Mouse (Mus musculus): Measurements from ENCODE around the gene Kcnv2. TPM values are rescaled to one million over a fixed set of nuclear protein-coding genes. Genes with fewer than 3 reads are reported as not detected.
A peak's percentile ranks its signal among the peaks of the same experiment; 100 is the strongest.

Gene Kcnv2
- total RNA-seq (2021), result under 1 TPM; 0.15 to 0.31 TPM

- intact Hi-C loops (cut with DNase I), result no loop called here
- DNase-seq, result no peak
Observed at GRCm38 (mm10) chr19:27322281-27322680, at the start of gene Kcnv2. Kcnv2 (plus strand) TSS chr19:27322588.

- intact Hi-C loops (cut with DNase I), result no loop called here
- no peak for DNase-seq
Observed at GRCm38 (mm10) chr19:27273385-27273784, 49.0 kb upstream of the Kcnv2 start.

- no peak for DNase-seq
- intact Hi-C loops (cut with DNase I), result no loop called here
Observed at GRCm38 (mm10) chr19:27274382-27274781, 48.0 kb upstream of the Kcnv2 start.

GRCm38 (mm10) chr19:27279174-27279573, 43.2 kb upstream of the Kcnv2 start:
- DNase-seq, result no peak
- intact Hi-C loops (cut with DNase I), result no loop called here

- intact Hi-C loops (cut with DNase I), result no loop called here
- DNase-seq, result no peak
Observed at GRCm38 (mm10) chr19:27310039-27310438, 12.3 kb upstream of the Kcnv2 start.

GRCm38 (mm10) chr19:27311311-27311710, 11.1 kb upstream of the Kcnv2 start:
- DNase-seq, result peak; percentile 39 to 45
- intact Hi-C loops (cut with DNase I), result no loop called here

GRCm38 (mm10) chr19:27312266-27313079, 9.9 kb upstream of the Kcnv2 start:
- peak; percentile 27 to 49 for DNase-seq
- intact Hi-C loops (cut with DNase I), result no loop called here

GRCm38 (mm10) chr19:27313080-27313413, 9.3 kb upstream of the Kcnv2 start:
- no peak for DNase-seq
- intact Hi-C loops (cut with DNase I), result no loop called here

GRCm38 (mm10) chr19:27316313-27317258, 5.8 kb upstream of the Kcnv2 start:
- intact Hi-C loops (cut with DNase I), result no loop called here

GRCm38 (mm10) chr19:27317337-27317736, 5.1 kb upstream of the Kcnv2 start:
- DNase-seq, result peak; percentile 49 to 54
- intact Hi-C loops (cut with DNase I), result no loop called here

More at GRCm38 (mm10) chr19:27316313-27317258, 5.8 kb upstream of the Kcnv2 start:
- DNase-seq, result no peak

GRCm38 (mm10) chr19:27322911-27323627, 681 bp downstream of the Kcnv2 start:
- intact Hi-C loops (cut with DNase I), result no loop called here
- peak in 1 of 2 experiments; percentile 40 for DNase-seq

- intact Hi-C loops (cut with DNase I), result no loop called here
- no peak for DNase-seq
Observed at GRCm38 (mm10) chr19:27325558-27325957, 3.2 kb downstream of the Kcnv2 start.

- intact Hi-C loops (cut with DNase I), result no loop called here
- no peak for DNase-seq
Observed at GRCm38 (mm10) chr19:27327569-27327968, 5.2 kb downstream of the Kcnv2 start.

- no peak for DNase-seq
- intact Hi-C loops (cut with DNase I), result no loop called here
Observed at GRCm38 (mm10) chr19:27328166-27328565, 5.8 kb downstream of the Kcnv2 start.

- intact Hi-C loops (cut with DNase I), result no loop called here
- no peak for DNase-seq
Observed at GRCm38 (mm10) chr19:27328644-27329043, 6.3 kb downstream of the Kcnv2 start.

GRCm38 (mm10) chr19:27332207-27332794, 9.9 kb downstream of the Kcnv2 start:
- intact Hi-C loops (cut with DNase I), result no loop called here
- no peak for DNase-seq

GRCm38 (mm10) chr19:27336126-27336917, 13.9 kb downstream of the Kcnv2 start:
- intact Hi-C loops (cut with DNase I), result no loop called here
- peak; percentile 65 for DNase-seq

GRCm38 (mm10) chr19:27346501-27346900, 24.1 kb downstream of the Kcnv2 start:
- intact Hi-C loops (cut with DNase I), result no loop called here
- DNase-seq, result no peak

GRCm38 (mm10) chr19:27351700-27352099, 29.3 kb downstream of the Kcnv2 start:
- intact Hi-C loops (cut with DNase I), result no loop called here
- no peak for DNase-seq

- DNase-seq, result no peak
- intact Hi-C loops (cut with DNase I), result no loop called here
Observed at GRCm38 (mm10) chr19:27360381-27360780, 38.0 kb downstream of the Kcnv2 start.

Measured in heart, postnatal 10 days (tissue).